Mouse (Mus musculus) retina, postnatal 1 day (tissue): Measurements from ENCODE around the gene Lair1.

Experiments used
- DNase-seq: peaks from one replicate; pipeline ENCODE4 v3.0.0-alpha.2; 2012

Gene Lair1

GRCm38 (mm10) chr7:3962017-3962416, 101.0 kb downstream of the Lair1 start:
- DNase-seq = no peak

GRCm38 (mm10) chr7:3957387-3957786, 105.6 kb downstream of the Lair1 start:
- DNase-seq = no peak
